Mouse (Mus musculus): Measurements from ENCODE around the gene Gm9964. TPM values are rescaled to one million over a fixed set of nuclear protein-coding genes. Genes with fewer than 3 reads are reported as not detected.
A peak's percentile ranks its signal among the peaks of the same experiment; 100 is the strongest.
"Not testable (repeated sequence)": the region's sequence is repeated elsewhere in the genome, so short reads cannot be mapped to it uniquely, and the experiment has no call there.

The Gm9964 gene
- polyA plus RNA-seq, 1 experiment = not detected

DNA sequence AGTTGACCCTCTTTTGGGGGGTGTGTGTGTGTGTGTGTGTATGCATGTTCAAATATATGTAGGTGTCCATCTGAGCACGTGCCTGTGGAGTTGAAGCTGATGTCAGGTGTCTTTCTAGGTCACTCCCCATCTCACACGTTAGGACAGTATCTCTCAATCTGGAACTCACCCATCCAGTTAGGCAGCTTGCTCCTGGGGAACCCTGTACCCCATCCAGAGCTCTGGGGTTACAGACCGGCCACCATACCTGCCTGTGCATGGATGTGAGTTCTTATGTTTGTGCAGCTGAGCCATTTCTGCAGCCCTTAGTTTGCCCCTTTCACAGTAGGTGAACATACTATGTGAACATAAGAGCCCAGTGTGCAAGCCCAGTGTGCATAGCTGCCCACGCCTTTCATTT, 23.7 kb downstream of the Gm9964 start:
- no peaks in the 10 kb centered on the region for H3K36me3 ChIP-seq (ENCODE audit: control insufficient read depth, insufficient read depth, low read length, poor library complexity, severe bottlenecking)
- H3K27ac ChIP-seq (ENCODE audit: insufficient read depth, low read length) = no peak overlapping the region
- no peak overlapping the region for H3K4me3 ChIP-seq (ENCODE audit: low read depth, low read length)
- TF ChIP-seq POLR2A (IDR thresholded peaks at IDR 0.05; ENCODE audit: insufficient read depth, low read length) (no peak), EP300 (IDR thresholded peaks at IDR 0.05; ENCODE audit: insufficient read depth, low read depth, low read length) (no peak), CTCF (IDR thresholded peaks at IDR 0.05; ENCODE audit: low read depth, low read length) (no peak)
- no peaks in the 10 kb centered on the region for H3K27me3 ChIP-seq (ENCODE audit: control insufficient read depth, insufficient read depth, low read length, poor library complexity, severe bottlenecking)
- no peaks in the 10 kb centered on the region for H3K9me3 ChIP-seq (replicated peaks; ENCODE audit: control insufficient read depth, insufficient read depth, low read length, poor library complexity, severe bottlenecking)
- H3K4me1 ChIP-seq (ENCODE audit: control insufficient read depth, insufficient read depth, low read length) = no peaks in the 10 kb centered on the region
- no peak overlapping the region for H3K9ac ChIP-seq (ENCODE audit: low read depth, poor library complexity, severe bottlenecking)

GRCm38 (mm10) chr11:79267171-79267570, 29.5 kb downstream of the Gm9964 start:
- no peak overlapping the region for H3K27ac ChIP-seq (ENCODE audit: insufficient read depth, low read length)
- H3K4me3 ChIP-seq (ENCODE audit: low read depth, low read length) = no peak overlapping the region
- no peaks in the 10 kb centered on the region for H3K4me1 ChIP-seq (ENCODE audit: control insufficient read depth, insufficient read depth, low read length)
- H3K27me3 ChIP-seq (ENCODE audit: control insufficient read depth, insufficient read depth, low read length, poor library complexity, severe bottlenecking) = no peaks in the 10 kb centered on the region
- TF ChIP-seq EP300 (IDR thresholded peaks at IDR 0.05; ENCODE audit: insufficient read depth, low read depth, low read length) = no peak
- no peak for TF ChIP-seq POLR2A (IDR thresholded peaks at IDR 0.05; ENCODE audit: insufficient read depth, low read length)
- no peak for TF ChIP-seq CTCF (IDR thresholded peaks at IDR 0.05; ENCODE audit: low read depth, low read length)
- no peaks in the 10 kb centered on the region for H3K9me3 ChIP-seq (replicated peaks; ENCODE audit: control insufficient read depth, insufficient read depth, low read length, poor library complexity, severe bottlenecking)
- no peak overlapping the region for H3K9ac ChIP-seq (ENCODE audit: low read depth, poor library complexity, severe bottlenecking)
- H3K36me3 ChIP-seq (ENCODE audit: control insufficient read depth, insufficient read depth, low read length, poor library complexity, severe bottlenecking) = no peaks in the 10 kb centered on the region

DNA sequence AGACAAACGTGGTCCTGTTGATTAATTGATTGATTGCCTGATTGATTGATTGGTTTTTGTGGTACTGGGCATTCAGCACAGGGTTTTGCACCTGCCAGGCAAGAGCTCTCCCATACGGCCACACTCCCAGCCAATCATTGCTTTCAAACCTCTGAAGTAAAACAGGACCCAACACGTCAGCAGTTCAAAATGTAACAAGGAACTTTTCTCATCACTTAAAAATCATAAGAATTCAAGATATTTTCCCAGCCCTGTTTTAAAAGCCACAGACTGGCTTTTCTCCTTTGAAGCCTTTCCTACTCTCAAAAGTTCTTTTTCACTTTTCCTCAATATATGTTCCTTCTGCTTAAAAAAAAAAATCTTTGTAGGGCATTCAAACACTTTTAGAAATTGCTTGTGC, 32.3 kb downstream of the Gm9964 start:
- Histone ChIP-seq H3K4me1 (ENCODE audit: control insufficient read depth, insufficient read depth, low read length) (no peaks in the 10 kb centered on the region), H3K36me3 (ENCODE audit: control insufficient read depth, insufficient read depth, low read length, poor library complexity, severe bottlenecking) (no peaks in the 10 kb centered on the region), H3K9ac (ENCODE audit: low read depth, poor library complexity, severe bottlenecking) (no peak overlapping the region), H3K27ac (ENCODE audit: insufficient read depth, low read length) (no peak overlapping the region), H3K4me3 (ENCODE audit: low read depth, low read length) (no peak overlapping the region), H3K27me3 (ENCODE audit: control insufficient read depth, insufficient read depth, low read length, poor library complexity, severe bottlenecking) (no peaks in the 10 kb centered on the region), H3K9me3 (replicated peaks; ENCODE audit: control insufficient read depth, insufficient read depth, low read length, poor library complexity, severe bottlenecking) (no peaks in the 10 kb centered on the region)
- TF ChIP-seq CTCF (IDR thresholded peaks at IDR 0.05; ENCODE audit: low read depth, low read length) = no peak
- TF ChIP-seq EP300 (IDR thresholded peaks at IDR 0.05; ENCODE audit: insufficient read depth, low read depth, low read length) = no peak
- no peak for TF ChIP-seq POLR2A (IDR thresholded peaks at IDR 0.05; ENCODE audit: insufficient read depth, low read length)

DNA sequence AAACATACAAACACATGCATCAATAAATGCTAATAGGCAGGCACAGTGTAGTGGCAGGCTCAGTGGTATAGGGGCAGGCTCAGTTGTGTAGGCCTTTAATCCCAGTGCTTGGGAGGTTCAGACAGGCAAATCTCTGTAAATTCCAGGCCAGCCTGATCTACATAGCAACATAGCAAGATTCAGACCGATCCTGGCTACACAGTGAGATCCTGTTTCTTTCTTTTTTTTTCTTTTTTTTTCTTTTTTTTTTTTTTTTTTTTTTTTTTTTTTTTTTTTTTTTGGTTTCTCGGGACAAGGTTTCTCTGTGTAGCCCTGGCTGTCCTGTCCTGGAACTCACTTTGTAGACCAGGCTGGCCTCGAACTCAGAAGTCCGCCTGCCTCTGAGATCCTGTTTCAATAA, 36.6 kb downstream of the Gm9964 start:
- not testable (repeated sequence) for H3K9ac ChIP-seq (ENCODE audit: low read depth, poor library complexity, severe bottlenecking); H3K36me3 ChIP-seq (ENCODE audit: control insufficient read depth, insufficient read depth, low read length, poor library complexity, severe bottlenecking); H3K27ac ChIP-seq (ENCODE audit: insufficient read depth, low read length); H3K27me3 ChIP-seq (ENCODE audit: control insufficient read depth, insufficient read depth, low read length, poor library complexity, severe bottlenecking); H3K9me3 ChIP-seq (replicated peaks; ENCODE audit: control insufficient read depth, insufficient read depth, low read length, poor library complexity, severe bottlenecking); H3K4me3 ChIP-seq (ENCODE audit: low read depth, low read length); H3K4me1 ChIP-seq (ENCODE audit: control insufficient read depth, insufficient read depth, low read length)

GRCm38 (mm10) chr11:79258738-79259137, 38.0 kb downstream of the Gm9964 start:
- Histone ChIP-seq H3K9ac (ENCODE audit: low read depth, poor library complexity, severe bottlenecking) (no peak overlapping the region), H3K4me3 (ENCODE audit: low read depth, low read length) (no peak overlapping the region), H3K36me3 (ENCODE audit: control insufficient read depth, insufficient read depth, low read length, poor library complexity, severe bottlenecking) (no peaks in the 10 kb centered on the region), H3K4me1 (ENCODE audit: control insufficient read depth, insufficient read depth, low read length) (no peaks in the 10 kb centered on the region), H3K27ac (ENCODE audit: insufficient read depth, low read length) (no peak overlapping the region), H3K27me3 (ENCODE audit: control insufficient read depth, insufficient read depth, low read length, poor library complexity, severe bottlenecking) (no peaks in the 10 kb centered on the region), H3K9me3 (replicated peaks; ENCODE audit: control insufficient read depth, insufficient read depth, low read length, poor library complexity, severe bottlenecking) (no peaks in the 10 kb centered on the region)
- no peak for TF ChIP-seq POLR2A (IDR thresholded peaks at IDR 0.05; ENCODE audit: insufficient read depth, low read length)
- no peak for TF ChIP-seq EP300 (IDR thresholded peaks at IDR 0.05; ENCODE audit: insufficient read depth, low read depth, low read length)
- no peak for TF ChIP-seq CTCF (IDR thresholded peaks at IDR 0.05; ENCODE audit: low read depth, low read length)

DNA sequence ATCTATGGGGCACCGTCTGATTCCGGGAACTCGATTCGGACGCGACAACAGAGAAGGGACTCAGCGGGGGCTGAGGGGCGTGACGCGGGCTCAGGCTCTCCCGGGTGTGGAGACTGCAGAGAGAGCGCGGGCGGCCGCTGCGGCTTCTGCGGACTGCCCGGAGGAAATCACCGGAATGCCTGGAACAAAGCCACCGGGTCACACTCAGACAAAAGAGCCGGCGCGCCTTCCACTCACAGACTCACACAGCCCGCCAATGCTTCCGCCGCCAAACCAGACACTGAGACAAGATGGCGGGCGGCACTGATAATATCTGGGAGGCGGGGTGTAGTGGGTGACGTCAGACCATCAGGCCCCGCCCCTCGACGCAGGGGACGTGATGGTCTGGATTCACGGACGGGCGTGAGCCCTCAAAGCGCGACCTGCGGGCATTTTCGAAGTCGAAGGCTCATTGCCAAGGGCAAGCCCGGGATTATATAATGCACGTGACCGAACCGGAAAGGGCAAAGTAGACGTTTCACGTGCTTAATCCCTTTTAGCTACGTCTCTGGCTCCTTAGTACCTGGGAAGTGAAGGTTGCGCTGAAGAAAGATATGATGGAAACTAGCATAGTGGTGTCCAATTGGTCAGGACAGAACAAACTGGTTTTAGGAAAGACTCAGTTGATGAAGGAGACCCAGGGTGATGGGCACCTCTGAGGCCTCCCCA, 42.2 kb downstream of the Gm9964 start, which contains the start of gene Wsb1:
Gene Wsb1 (minus strand): TSS at position 281 of the 708 bp plus-strand sequence.
- TF ChIP-seq CTCF (IDR thresholded peaks at IDR 0.05; ENCODE audit: low read depth, low read length) = no peak
- peak; percentile 94 for TF ChIP-seq POLR2A (IDR thresholded peaks at IDR 0.05; ENCODE audit: insufficient read depth, low read length)
- peak; percentile 26; the same call in 1 of the 2 replicates for TF ChIP-seq EP300 (IDR thresholded peaks at IDR 0.05; ENCODE audit: insufficient read depth, low read depth, low read length)
- Histone ChIP-seq H3K27ac (ENCODE audit: insufficient read depth, low read length) (peak within 1 kb of the TSS; percentile 23; the same call in 1 of the 2 replicates), H3K4me3 (ENCODE audit: low read depth, low read length) (peak within 1 kb of the TSS; percentile 92), H3K9ac (ENCODE audit: low read depth, poor library complexity, severe bottlenecking) (peak within 1 kb of the TSS; percentile 94), H3K36me3 (ENCODE audit: control insufficient read depth, insufficient read depth, low read length, poor library complexity, severe bottlenecking) (peaks cover 24% of the 10 kb centered on the region), H3K27me3 (ENCODE audit: control insufficient read depth, insufficient read depth, low read length, poor library complexity, severe bottlenecking) (no peaks in the 10 kb centered on the region), H3K9me3 (replicated peaks; ENCODE audit: control insufficient read depth, insufficient read depth, low read length, poor library complexity, severe bottlenecking) (no peaks in the 10 kb centered on the region), H3K4me1 (ENCODE audit: control insufficient read depth, insufficient read depth, low read length) (peaks cover 1% of the 10 kb centered on the region)

Data from ES-Bruce4 (cell line).